Mouse (Mus musculus) kidney, postnatal 14 days (tissue): ENCODE data around the gene Tcf7l1.
A peak's percentile ranks its signal among the peaks of the same experiment; 100 is the strongest.
"Not testable (repeated sequence)": the region's sequence is repeated elsewhere in the genome, so short reads cannot be mapped to it uniquely, and the experiment has no call there.

Experiments used
- DNase-seq: peaks from one replicate; pipeline ENCODE4 v3.0.0; 2022; ENCODE audit warnings: mixed read lengths

Tcf7l1 gene

DNA sequence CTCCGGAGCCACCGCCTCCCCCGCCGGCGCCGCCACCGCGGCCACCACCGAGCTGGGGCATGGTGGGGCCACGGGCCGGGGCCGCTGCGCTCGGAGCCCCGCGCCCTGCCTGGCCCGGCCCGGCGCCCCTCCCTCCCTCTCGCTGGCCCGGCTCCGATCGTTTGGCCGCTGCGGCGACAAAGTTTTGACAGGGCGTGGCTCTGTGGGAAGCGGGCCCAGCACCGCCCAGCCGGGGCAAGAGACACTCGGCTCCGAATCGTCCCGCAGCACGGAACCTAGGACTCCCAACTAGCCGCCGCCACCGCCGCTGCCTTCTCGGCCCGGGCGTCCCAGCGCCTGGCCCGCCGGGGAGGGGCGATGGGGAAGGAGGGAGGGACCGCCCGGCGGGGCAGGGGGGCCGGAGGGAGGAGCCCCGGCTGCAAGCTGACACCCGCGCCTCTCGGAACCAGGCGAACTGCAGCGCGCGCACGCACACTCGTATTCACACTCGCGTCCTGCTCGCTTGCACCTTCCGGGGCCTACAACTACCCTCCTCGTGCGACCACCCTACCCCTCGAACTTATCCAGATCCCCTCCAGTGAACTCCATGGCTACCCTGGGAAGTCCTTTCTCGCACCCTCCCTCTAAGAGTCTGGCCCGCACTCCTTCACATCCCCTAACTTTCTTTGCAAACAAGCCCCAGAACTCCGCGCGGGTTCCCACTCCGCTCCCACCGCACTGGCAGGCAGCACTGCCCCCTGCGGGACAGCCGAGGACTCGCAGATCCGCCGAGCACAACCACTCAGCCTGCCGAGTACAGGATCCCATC lies at the start of gene Tcf7l1:
Tcf7l1 (minus strand) TSS at position 363 of the 808 bp plus-strand sequence.
- DNase-seq: peak; percentile 94

DNA sequence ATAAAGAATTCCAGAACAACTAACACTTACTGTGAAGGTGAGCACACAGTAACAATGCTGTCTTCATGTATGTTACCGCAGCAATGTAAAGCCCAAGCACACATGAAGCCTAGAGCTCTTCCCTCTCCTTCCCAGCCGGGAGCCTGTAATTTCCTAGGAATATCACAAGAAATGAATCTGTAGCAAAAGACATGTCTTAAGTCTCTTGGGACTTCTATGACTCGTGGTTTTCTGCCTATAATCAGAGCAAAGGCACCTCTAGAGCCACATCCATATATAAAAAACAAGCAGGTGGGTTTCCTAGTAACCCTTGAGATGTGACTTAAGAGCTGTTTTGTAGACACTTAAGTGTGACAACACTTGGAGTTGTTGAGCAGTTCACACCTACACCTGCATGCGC lies 48.7 kb upstream of the Tcf7l1 start:
- DNase-seq: no peak

DNA sequence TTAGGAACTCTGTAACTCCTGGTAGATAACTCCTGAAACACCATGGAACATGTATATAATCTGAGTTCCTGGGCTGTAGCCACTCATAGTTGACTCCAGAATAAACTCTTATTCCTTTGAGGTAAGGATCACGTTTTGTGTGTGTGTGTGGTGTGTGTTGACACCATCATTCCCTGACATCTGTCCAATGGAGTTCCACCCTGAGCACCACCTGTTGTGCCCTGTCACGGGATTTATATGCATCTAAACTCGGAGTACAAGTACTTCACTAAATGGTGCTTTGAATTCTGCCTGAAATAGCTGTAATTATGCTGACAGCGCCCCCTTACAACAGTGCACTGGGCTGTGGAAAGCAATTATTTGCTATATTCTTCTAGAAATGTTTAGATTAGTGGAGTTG lies 45.5 kb upstream of the Tcf7l1 start:
- no peak for DNase-seq

DNA sequence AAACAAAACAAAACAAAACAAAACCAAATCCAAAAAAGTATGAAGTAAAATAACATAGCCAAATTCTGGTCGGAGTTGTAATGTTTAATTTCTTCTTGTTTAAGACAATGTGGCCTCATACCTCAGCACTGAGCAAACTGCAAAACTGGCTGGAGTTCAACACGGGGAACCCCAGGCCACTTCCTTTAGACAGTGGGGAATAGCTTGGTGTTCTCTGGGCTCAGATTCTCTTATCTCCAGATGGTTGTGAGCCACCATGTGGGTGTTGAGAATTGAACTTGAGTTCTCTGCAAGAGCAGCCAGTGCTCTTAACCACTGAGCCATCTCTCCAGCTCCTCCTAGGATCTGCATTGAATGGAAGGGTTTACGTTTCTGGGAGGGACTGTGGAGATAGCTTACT lies 42.8 kb upstream of the Tcf7l1 start:
- no peak for DNase-seq

DNA sequence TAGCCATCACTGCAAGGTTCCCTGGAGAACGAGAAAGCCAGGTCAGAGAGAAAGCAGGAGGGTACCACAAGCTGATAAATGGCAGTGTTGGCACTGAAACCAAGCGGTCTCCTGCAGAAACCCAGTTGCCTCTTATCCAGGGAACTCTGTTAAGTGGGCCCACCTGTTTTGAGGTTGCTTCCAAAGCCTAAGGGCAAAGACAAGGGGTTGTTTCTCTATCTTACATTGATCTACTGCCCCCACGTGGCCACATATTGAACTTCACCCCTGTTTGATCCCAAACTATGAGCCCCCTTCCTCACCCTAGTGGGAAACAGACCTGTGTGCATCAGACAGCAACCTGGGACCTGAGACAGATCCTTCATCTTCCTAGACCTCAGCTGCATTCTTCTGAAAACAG lies 42.2 kb upstream of the Tcf7l1 start:
- DNase-seq: peak; percentile 67

DNA sequence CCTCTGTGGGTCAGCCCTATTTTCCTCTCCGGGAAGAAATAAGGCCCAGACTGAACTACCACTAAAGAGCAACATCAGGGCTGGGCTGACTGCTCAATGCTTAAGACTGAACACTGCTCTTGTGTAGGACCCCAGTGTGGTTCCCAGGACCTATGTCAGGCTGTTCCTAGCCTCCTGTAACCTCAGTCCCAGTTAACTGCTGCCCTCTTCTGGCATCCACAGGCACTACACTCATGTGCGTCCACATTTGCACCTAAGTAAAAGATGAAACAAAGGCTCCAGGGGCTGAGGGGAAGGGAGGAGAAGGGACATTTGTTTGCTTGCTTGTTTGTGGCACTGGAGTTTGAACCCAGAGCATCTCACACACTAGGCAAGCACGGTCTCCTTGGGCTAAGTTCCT lies 39.8 kb upstream of the Tcf7l1 start:
- no peak for DNase-seq

DNA sequence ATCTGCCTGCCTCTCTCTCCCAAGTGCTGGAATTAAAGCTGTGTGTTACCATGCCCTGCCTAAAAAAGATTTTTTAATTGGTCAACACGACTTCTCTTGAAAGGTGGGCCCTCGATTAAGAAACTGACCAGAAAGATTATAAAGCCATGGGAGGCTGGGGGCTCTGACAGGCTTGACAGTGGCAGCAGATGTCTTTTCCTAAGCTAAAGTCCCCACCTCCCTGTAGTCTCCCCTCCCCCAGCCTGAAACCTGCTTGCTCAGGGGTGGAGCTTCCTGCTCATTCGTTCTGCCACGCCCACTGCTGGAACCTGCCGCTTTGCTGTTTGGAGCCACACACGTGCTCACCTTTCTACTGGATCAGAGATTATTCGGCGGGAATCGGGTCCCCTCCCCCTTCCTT lies 39.0 kb upstream of the Tcf7l1 start:
- DNase-seq: not testable (repeated sequence)

DNA sequence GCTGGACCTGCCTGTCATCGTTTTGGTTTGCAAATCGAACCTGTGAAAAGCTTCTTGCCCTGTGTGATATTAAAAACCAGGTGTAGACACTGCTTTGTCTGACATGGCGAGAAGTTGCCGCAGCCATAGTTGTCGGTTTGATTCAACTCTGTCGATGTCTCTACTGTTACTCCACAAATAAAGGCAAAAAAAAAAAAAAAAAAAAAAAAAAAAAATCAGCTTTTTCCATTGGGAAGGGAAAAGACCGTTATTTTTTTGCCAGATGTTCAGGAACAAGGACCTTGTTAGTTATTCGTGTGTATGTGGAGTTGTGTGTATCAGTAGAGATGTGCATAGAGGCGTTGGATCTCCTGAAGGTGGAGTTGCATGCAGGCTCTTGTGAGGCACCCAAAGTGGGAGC lies 36.7 kb upstream of the Tcf7l1 start:
- DNase-seq: no peak

DNA sequence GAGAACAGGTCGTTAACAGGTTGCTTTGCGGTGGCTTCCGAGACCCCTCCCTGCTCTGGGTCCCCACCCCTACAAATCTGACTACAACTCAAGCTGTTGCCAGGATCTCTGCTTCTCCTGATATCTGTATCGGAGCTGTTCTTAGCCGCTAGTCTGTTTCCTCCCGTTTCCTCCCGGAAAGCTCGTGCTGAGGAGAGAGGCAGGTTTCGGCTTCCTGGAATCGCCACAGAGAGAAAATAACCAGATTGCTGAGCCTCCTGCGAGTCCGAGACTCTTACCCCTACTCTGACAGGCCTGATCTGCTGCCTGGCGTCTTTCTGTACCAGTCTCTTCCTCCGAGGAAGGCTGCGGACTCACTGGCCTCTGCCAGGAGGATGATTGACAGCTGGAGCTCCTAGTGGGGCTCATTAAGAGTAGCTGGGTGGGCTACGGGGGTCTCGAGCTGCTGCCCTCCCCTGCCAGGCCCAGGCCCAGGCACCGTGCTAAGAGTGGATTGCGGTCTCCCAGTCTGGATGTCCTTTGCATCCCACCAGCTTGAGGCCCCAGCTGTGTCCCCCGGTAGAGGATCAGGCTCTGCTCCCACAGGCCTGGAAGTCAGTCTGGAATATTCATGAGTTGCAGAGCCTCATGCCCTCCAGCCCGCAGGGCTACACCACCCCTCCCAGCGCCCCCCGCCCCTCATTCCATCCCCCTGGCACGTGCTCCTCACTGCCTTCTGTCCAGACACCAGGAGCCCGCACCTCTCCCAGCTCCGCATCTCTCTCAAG lies 36.1 kb upstream of the Tcf7l1 start:
- peak; percentile 33 for DNase-seq

DNA sequence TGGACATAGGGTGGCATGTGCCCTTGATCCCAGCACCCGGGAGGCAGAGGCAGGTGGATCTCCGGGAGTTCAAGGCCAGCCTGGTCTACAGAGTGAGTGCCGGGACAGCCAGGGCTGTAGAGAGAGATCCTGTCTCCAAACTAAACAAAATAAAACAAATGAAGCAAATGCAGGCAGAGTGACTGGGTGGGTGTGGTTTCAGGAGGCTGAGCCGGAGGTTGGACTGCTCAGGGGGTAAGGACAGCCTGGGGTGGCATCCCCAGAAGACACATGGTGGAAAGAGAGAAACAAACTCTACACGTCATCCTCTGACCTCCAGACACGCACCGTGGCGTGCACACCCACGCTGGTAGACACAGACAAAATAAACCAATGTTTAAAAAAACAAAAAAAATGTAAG lies 24.4 kb upstream of the Tcf7l1 start:
- no peak for DNase-seq

DNA sequence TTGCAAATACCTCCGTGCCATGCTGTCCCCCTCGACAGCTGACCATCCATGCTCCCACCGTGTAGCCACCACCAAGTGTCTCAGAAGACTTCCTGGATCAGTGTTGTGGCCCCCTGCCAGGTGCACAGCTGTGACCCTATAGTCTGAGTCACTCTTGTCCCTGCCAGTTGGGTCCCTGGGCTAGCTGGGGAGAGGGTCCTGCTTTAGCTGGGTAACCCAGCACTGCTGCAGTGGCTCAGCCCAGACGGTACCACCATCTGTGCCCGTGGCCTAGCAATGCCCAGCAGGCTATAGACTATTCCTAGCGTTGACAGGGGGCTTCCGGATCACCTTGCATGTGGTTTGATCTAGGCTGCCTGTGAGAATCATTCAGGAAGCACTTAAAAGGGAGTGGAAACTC lies 21.2 kb upstream of the Tcf7l1 start:
- no peak for DNase-seq

DNA sequence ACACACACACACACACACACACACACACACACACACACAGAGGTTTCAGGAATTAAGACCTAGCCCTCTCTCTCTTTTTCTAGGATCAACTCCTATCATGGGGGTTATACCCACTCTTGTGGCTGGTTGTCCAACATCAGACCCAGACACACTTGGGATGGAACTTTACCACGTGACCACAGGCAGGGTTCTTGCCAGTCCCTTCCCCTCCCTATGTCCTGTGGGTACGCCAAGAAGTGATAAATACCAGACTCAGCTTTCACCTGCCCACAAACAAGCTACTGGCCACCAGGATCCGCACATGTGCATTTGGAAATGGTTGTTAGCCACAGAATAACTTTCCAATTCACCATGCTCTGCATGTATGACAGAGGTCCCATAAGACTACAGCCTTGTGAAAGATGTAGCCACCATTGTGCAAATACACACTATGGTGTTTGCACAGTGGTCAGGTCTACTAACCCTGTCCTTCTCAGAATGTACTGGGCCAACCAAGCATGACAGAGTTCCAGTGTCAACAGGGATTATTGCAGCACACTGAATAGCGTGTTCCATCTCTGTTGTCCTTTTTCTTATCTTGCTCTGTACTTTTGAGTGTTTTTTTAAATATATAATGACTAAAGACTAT lies 20.6 kb upstream of the Tcf7l1 start:
- DNase-seq: no peak

DNA sequence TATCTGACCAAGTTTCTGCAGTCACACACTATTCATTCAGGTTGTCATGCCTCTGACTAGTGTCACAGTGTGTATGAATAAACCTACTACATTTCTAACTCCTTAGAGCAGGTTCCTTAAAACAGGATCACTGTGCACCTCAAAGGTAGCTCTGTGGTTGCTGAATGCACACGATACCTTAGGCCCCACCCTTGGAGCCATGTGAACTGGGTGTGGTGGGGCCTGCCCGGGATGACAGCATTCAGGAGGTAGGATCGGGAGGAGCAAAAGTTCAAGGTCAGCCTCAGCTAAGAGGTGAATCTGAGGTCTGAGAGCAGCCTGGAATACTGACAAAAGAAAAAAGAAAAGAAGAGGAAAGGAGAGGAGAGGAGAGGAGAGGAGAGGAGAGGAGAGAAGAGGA lies 19.3 kb upstream of the Tcf7l1 start:
- no peak for DNase-seq

DNA sequence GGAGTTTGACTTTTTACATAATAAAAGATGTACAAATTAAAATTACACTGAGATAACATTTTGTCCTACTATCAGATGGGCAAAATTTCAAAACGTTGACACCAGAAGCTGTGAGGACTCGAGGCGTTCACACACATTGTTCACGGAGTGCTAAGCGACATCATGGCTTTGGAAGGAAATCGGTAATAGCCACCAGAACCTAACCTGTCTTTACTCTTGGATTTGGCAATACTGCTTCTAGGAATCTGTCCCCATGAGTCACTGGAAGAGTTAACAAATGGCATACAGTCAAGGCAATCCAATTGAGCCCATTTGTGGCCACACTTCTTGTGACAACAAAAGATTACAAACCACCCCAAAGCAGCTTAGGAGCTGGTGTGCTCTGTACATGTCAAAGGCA lies 14.6 kb upstream of the Tcf7l1 start:
- DNase-seq: no peak

DNA sequence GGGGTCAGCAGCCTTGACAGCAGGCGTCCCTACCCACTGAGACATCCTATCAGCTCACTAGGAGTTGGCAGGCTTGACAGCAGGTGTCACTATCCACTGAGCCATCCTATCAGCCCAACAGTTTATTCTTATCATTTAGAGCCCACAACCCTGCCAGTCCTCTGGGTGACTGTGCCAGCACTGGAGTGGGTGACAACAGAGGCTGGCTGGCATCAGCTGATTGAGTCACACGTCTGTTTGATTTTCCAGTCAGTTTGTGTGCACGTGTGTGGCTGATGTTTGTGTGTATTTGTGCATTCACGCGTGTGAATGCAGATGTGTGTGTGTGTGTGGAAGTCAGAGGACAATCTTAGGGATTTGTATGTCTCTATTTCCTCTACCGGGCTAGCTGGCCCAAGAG lies 13.1 kb upstream of the Tcf7l1 start:
- DNase-seq: no peak

DNA sequence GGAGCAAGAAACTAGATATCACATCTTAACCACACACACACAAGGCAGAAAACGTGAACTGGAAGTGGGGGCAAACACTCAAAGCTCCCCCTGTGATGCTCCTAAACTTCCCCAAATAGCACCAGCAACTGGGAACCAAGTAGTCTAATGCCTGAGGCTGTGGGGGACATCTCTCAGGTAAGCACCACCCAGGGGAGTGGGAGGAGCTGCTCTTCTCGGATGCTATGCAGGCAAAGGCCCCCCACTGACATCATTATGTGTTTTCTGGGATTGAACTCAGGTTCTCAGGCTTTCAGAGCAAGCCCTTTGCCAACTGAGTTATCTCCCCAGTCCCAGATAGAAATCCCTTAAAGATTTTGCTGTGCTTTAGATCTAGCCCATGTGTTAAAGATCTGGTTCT lies 11.6 kb upstream of the Tcf7l1 start:
- no peak for DNase-seq

DNA sequence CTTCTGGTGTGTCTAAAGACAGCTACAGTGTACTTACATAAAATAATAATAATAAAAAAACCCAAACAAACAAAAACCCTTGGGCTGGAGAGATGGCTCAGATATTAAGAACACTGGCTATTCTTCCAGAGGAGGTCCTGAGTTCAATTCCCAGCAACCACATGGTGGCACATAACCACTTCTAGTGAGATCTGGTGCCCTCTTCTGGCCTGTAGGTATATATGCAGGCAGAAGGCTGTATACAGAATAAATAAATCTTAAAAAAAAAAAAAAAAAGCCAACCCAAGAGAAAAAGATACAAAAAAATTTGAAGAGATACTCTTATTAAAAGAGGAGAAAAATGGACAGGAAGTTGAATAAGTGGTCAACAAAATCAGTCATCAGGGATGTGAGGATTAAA lies 8.7 kb upstream of the Tcf7l1 start:
- no peak for DNase-seq

DNA sequence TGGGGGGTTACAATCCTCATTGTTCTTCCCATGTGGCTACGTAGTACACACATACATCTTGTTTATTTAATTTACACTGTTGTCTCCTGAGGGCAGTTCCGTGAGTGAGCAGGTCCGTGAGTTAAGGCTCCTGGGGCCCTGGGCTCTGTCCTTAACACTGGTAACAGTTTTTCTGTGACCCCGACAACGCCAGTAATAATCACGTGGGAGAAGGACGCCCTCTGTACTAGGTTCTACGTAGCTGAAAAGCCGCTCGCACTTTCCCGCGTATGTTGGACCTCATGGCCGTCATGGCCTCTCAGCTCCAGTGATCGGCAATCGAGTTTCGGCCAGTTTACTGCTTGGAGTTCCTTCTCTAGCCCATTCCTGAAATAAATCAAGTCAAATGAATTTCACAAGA lies 6.4 kb upstream of the Tcf7l1 start:
- no peak for DNase-seq

DNA sequence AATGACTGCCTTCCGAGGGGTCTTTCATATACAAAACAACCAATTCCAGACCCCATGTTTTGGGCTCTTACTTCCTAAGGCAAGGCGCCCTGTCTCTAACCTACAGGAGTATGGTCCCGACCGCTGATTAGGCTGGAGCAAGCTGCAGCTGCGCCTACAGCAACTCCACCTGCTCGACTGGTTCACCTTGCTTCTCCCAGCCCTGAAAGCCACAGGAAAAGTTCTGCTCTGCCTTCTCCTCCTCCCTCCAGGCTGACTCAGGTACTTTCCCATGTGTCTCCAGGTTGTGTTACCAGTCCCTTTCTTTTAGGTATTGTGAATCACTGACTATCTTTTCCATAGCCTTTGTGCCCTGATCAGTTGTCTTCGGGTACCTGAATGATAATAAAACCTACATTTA lies 5.8 kb upstream of the Tcf7l1 start:
- DNase-seq: peak; percentile 16

DNA sequence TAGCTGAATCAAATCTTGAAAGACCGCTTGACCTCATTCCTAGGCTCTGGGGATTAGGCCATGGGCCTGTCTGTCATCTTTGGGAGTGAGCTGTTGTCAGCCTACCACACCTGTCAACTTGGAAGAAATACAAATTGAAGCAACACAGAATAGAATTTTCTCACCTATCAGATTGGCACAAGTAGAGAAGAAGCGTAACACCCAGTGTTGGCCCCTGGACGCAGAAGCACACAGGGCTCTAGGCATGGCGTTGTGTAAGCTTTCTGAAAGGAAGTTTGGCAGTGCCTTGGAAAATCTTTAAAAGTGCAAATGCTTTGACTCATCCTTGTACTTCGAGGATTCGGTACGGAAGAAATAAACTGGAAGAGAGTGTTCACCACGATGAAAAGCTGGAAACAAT lies 3.6 kb upstream of the Tcf7l1 start:
- no peak for DNase-seq

DNA sequence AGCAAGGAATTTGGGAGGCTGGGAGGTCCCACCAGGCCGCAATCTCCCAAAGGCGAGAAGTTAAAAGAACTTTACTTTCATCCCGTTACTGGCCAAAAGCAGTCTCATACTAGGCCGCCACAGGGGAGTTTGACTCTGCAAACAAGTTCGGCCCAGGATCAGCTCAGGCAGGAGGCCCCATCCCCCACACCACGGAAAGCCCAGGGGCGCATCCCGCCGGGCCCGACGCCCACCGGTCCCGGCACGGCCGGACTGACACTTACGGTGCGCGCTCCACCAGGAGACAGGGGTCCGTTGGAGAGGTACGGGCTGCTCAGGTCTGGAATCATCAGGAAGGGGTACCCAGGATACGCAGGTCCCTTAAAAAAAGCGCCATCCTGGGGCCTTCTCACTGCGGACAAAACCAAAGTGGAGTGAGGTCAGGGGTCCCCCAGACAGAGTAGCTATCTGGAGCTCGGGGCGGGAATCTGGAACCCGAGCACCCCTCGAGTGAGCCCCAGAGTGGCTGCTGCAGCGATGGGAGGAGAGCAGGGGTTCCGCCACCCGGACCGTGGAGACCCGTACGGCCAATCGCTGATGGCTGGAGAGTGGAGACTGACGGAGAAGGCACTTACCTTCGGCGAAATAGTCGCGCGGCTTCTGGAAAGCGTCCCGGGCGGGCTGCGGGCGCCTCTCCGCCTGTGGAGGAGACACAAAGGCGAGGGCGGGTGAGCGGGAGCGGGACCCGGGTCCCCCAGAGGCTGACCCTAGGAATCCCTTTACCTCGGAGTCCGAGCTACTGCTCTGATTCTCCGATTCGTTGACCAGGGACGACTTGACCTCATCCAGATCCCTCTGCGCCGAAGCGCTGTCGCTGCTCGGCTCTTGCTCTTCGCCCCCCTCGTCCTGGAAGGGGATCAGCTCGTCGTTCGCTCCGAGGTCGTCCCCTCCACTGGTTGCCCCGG lies 834 bp downstream of the Tcf7l1 start:
- DNase-seq: peak; percentile 66

DNA sequence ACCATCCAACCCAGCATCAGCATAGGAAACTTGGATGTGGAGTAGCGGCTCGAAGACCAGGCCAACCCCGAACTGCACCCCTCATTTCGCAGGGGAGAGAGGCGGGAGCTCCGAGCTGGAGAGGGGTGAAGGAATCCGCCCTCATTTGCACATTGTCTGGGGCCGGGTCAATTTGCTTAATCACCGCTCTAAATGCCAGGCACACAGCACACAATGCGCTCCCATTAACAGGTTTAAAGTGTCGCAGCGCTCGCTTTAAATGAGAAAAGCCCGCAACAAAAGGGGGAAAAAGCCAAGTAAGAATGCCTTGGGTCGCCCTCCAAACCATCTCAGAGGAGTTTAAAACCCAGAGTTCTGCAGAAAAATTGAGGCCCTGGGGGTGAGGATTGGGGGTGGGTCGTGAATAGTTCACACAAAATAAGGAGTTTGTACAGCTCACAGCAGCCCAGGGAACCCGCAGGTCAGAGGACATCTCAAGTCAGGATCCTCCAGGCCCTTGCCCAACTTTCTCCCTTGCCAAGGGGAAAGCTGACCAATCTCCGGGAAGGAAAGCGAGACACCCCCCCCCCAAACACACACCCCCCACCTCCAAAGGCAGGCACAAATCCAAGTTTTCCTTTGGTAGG lies 1.6 kb downstream of the Tcf7l1 start:
- DNase-seq: peak; percentile 41
